Mouse (Mus musculus) MEL (cell line): Measurements from ENCODE around the gene Nek8.

ENCODE experiments used
- CHD1 ChIP-seq: IDR thresholded peaks from 2 replicates; pipeline ENCODE4 v1.6.1; 2012; ENCODE audit warnings: low read depth, mild to moderate bottlenecking, inconsistent platforms, low read length, improper control_type of control experiment
- CHD2 ChIP-seq: IDR thresholded peaks from 2 replicates; pipeline ENCODE4 v1.6.1; 2011; ENCODE audit warnings: low read length, improper control_type of control experiment
- CTCF ChIP-seq, 3 experiments: IDR thresholded peaks in 2 of 3; conservative IDR thresholded peaks in 1 of 3; 2 replicates each; pipeline ENCODE4 v1.5.1; 2011 to 2012; ENCODE audit warnings: low read length in 3 of 3, low read depth in 2 of 3, mild to moderate bottlenecking in 2 of 3, improper control_type of control experiment in 1 of 3, inconsistent platforms in 1 of 3, mixed read lengths in 1 of 3, moderate library complexity in 1 of 3; ENCODE audit not compliant: control insufficient read depth in 1 of 3, insufficient read depth in 1 of 3, poor library complexity in 1 of 3, severe bottlenecking in 1 of 3
- E2F4 ChIP-seq: IDR thresholded peaks from 2 replicates; pipeline ENCODE4 v1.6.1; 2011; ENCODE audit warnings: low read depth, low read length, improper control_type of control experiment, borderline replicate concordance
- GATA1 ChIP-seq: IDR thresholded peaks from 2 replicates; pipeline ENCODE4 v1.6.1; 2011; ENCODE audit warnings: low read depth, low read length, improper control_type of control experiment
- JUND ChIP-seq: IDR thresholded peaks from 2 replicates; pipeline ENCODE4 v1.6.1; 2011; ENCODE audit warnings: low read depth, mild to moderate bottlenecking, improper control_type of control experiment, low read length
- MEF2A ChIP-seq: IDR thresholded peaks from 2 replicates; pipeline ENCODE4 v1.6.1; 2014; ENCODE audit warnings: low read depth, mild to moderate bottlenecking, inconsistent platforms, low read length, improper control_type of control experiment; ENCODE audit not compliant: poor library complexity, insufficient replicate concordance, severe bottlenecking; ENCODE audit errors: extremely low read depth
- RCOR1 ChIP-seq: IDR thresholded peaks from 2 replicates; pipeline ENCODE4 v1.6.1; 2012; ENCODE audit warnings: low read depth, mild to moderate bottlenecking, inconsistent platforms, low read length, improper control_type of control experiment
- SIN3A ChIP-seq: IDR thresholded peaks from 2 replicates; pipeline ENCODE4 v1.6.1; 2012; ENCODE audit warnings: low read length, improper control_type of control experiment, inconsistent platforms
- USF1 ChIP-seq: IDR thresholded peaks from 2 replicates; pipeline ENCODE4 v1.6.1; 2014; ENCODE audit warnings: low read depth, mild to moderate bottlenecking, inconsistent platforms, low read length, improper control_type of control experiment, moderate library complexity

GRCm38 (mm10) chr11:78119898-78120297, 56.6 kb downstream of the Nek8 start:
- TF ChIP-seq CHD1: no peak; the same call in 1 of the 2 replicates
- TF ChIP-seq USF1: no peak
- TF ChIP-seq RCOR1: peak; percentile 88
- peak; percentile 79 for TF ChIP-seq SIN3A
- TF ChIP-seq JUND: no peak
- TF ChIP-seq CHD2: no peak
- TF ChIP-seq CTCF (IDR thresholded peaks at IDR 0.05 in 2 of 3, conservative IDR thresholded peaks at IDR 0.05 in 1 of 3; ENCODE audit: control insufficient read depth in 1 of 3, insufficient read depth in 1 of 3, low read depth in 2 of 3, low read length in 3 of 3, poor library complexity in 1 of 3, severe bottlenecking in 1 of 3): no peak
- no peak for TF ChIP-seq E2F4
- no peak for TF ChIP-seq MEF2A
- peak; percentile 77 for TF ChIP-seq GATA1
